Mouse (Mus musculus) cerebellum, adult 2 months (tissue): ENCODE measurements around the gene Selenof.

Source experiments
- CTCF ChIP-seq: fragments of 200-500 bp; IDR thresholded peaks from 2 replicates; pipeline ENCODE4 v1.5.1; 2011; ENCODE audit warnings: low read depth, mild to moderate bottlenecking, control low read depth, low read length, moderate library complexity, borderline replicate concordance; ENCODE audit not compliant: insufficient read depth
- POLR2A ChIP-seq: fragments of 200-500 bp; IDR thresholded peaks from 2 replicates; pipeline ENCODE4 v1.6.1; 2011; ENCODE audit warnings: low read length, control low read depth, borderline replicate concordance; ENCODE audit not compliant: insufficient read depth

- TF ChIP-seq CTCF (no peak), POLR2A (no peak)
Observed at GRCm38 (mm10) chr3:144568861-144569361, 1.2 kb upstream of the Selenof start.
